Mouse (Mus musculus): ENCODE data around the gene Scn4a.

The Scn4a gene

DNA sequence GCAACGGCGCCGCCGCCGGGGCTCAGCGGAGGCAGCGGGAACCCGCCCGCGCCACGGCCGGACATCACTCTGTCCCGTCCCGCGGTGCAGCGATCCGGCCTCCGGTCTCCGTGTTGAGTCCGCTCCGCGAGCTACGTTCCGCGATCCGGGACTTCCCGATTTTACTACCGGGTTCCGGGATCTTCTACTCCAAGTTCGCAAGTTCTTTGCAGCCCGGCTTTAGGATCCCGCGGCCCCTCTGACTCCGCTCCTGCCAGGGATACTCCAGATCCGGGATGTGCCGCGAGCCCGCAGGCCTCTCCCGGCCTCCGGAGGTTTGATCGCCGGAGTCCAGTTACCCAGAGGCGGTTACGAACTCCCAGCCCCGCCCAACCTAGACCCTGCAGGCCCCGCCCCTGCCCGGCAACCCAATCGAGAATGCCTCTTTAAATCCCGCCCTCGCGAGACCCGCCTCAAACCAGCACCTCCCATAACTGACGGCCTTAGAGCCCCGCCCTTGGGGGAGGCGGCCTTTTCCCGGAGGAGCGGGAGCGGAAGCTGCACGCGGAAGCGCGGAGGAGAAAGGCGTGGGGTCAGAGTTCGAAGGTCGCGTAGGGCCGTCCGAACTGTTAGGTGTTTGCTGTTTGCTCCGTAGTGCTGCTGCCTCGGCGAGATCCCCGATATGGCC is 80.3 kb downstream of the Scn4a start, which contains the start of gene Smarcd2:
TSS of gene Smarcd2 (minus strand) at position 329 of the 667 bp plus-strand sequence.
- DNase-seq (ENCODE audit: low read depth, low spot score) = peak; percentile 97

DNA sequence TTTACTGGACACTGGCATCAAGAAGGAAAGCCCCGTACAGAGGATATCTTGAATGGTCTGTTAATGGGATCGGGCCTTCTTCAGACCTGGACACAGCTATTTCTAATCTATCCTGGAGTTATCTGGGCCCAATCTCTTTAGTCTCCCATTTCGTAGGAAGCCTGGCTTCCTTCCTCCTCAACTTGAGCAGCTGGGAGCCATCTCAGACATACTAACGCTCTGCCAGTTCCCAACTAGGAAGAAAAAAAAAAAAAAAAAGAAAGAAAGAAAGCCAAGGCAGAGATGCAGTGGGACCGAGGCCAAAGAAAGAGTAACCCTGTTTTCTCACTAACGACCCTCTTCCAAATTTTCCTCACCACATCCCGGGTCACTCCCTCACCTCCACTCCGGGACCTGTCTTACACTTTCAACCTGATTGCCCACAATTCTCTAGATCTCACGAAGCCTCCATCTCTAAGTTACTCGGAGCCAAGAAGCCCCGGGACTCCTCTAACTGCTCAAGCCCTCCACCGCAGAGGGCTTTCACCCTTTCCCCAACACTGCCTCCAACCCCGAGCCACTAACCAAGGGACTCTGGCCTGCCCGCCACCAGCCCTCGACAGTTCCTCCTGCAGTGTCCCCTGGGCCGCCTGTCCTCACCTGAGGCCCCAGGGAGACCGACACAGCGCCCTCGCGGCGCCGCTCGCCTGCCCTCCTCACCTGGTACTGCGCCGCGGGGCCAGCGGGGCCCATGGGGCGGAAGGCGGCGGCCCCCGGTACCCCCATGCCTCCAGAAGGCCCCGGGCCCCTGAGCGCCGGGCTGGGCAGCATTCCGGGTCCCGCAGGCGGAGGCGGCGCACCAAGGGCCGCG is 81.1 kb downstream of the Scn4a start:
- DNase-seq (ENCODE audit: low read depth, low spot score) = no peak

DNA sequence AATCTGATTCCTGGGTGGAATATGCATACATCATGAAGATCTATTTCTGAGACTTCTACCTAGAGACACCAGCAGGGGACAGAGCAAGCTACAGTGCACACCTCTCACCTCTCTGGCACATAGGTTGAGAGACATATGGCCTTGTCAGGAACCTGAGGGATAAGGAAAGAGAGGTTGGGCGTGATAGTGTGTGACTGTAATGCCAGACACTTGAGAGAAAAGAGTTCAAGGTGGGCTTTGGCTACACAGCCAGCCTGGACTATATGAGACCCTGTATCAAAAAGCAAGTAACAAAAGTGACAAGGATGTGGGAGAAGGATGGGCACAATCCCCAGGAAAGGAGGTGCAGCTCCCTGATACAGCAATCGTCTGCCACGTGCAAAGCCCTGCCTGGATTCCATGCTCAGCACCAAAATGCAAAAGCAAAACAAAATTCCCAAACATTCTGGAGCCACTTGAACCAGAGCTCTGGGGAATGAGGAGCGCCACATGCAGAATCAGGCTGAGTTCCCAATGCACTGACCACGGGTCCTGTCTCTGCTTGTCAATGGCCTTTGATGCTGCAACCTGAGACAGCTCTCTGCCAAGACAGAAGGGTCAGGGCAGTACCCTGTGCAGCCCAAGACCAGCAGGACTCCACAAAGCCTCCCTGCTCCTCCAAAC is 81.8 kb downstream of the Scn4a start:
- no peak for DNase-seq (ENCODE audit: low read depth, low spot score)

DNA sequence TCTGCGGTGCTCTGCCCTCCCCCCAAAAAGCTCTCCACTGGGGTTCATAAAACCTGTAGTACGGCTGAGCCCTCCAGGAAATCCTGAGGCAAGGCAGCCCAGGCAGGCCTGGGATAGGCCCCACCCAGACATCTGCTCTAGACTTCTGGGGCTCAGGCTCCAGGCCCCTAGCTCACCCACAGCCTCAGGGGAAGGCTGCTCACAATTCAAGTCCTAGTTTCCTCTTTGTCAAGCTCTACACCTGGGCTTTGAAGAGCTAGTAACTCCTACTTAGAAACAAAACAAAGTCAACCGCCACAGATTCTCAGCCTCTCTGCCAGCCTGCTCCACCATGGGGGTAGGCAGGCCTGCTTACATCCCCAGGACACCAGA is 84.0 kb downstream of the Scn4a start:
- DNase-seq (ENCODE audit: low read depth, low spot score) = no peak
